Mouse (Mus musculus) hindbrain, embryonic 14.5 days (tissue): ENCODE measurements around the gene Plcz1. TPM values are rescaled to one million over a fixed set of nuclear protein-coding genes. Genes with fewer than 3 reads are reported as not detected.

Experiments used
- ATAC-seq: fragments of 200-750 bp; cut with Nextera tagmentation; 2 replicates; pipeline ENCODE4 v1.8.0; 2017; ENCODE audit warnings: moderate number of reproducible peaks, mild to moderate bottlenecking, moderate TSS enrichment, moderate library complexity; ENCODE audit not compliant: low FRiP score
- DNase-seq: peaks from one replicate; pipeline ENCODE4 v3.0.0-alpha.2; 2015; ENCODE audit warnings: low spot score
- H3K27ac ChIP-seq: fragments of 300-500 bp; sonication (generic); 2 replicates; pipeline ENCODE4 v1.5.1; 2014; ENCODE audit warnings: mild to moderate bottlenecking, moderate library complexity
- H3K27me3 ChIP-seq: fragments of 300-500 bp; sonication (generic); 2 replicates; pipeline ENCODE4 v1.6.1; 2014; ENCODE audit warnings: mild to moderate bottlenecking, low read length, mixed read lengths; ENCODE audit not compliant: control insufficient read depth, insufficient read depth
- H3K36me3 ChIP-seq: fragments of 300-500 bp; sonication (generic); replicated peaks from 2 replicates; pipeline ENCODE4 v1.6.1; 2014; ENCODE audit not compliant: control insufficient read depth, insufficient read depth
- H3K4me1 ChIP-seq: fragments of 300-500 bp; sonication (generic); replicated peaks from 2 replicates; pipeline ENCODE4 v1.6.1; 2014; ENCODE audit warnings: antibody characterized with exemption, low read length, mixed read lengths; ENCODE audit not compliant: control insufficient read depth, insufficient read depth
- H3K4me2 ChIP-seq: fragments of 300-500 bp; sonication (generic); replicated peaks from 2 replicates; pipeline ENCODE4 v1.6.1; 2014; ENCODE audit warnings: mild to moderate bottlenecking, moderate library complexity
- H3K4me3 ChIP-seq: fragments of 300-500 bp; sonication (generic); replicated peaks from 2 replicates; pipeline ENCODE4 v1.5.1; 2014; ENCODE audit warnings: mild to moderate bottlenecking, low read length
- H3K9ac ChIP-seq: fragments of 300-500 bp; sonication (generic); 2 replicates; pipeline ENCODE4 v1.6.1; 2014
- H3K9me3 ChIP-seq: fragments of 300-500 bp; sonication (generic); 2 replicates; pipeline ENCODE4 v1.6.1; 2016; ENCODE audit warnings: low read length; ENCODE audit not compliant: control insufficient read depth
- WGBS: fragments of 180-500 bp; shearing (Covaris S2); extraction: QIAGEN DNeasy Blood & Tissue Kit; methylation state at CpG from one replicate; pipeline ENCODE4 v1.1.7; 2014; 5-methylcytosine and 5-hydroxymethylcytosine counted together
- polyA plus RNA-seq: library from polyadenylated mRNA; unstranded; fragments of >200 nt; fragmentation: Nextera tagmentation; extraction: Ambion mirVana; gene quantifications from 2 replicates; pipeline ENCODE4 v1.2.1, GENCODE M21; 2014

Gene Plcz1
- polyA plus RNA-seq: 0.19 and 0.25 TPM in 2 replicates

- Histone ChIP-seq H3K27ac (no peak within 1 kb of the TSS), H3K4me3 (no peak within 1 kb of the TSS), H3K9ac (no peak within 1 kb of the TSS), H3K9me3 (no peaks in the 10 kb centered on the region), H3K36me3 (no peaks in the 10 kb centered on the region), H3K4me1 (no peaks in the 10 kb centered on the region), H3K4me2 (no peak within 1 kb of the TSS), H3K27me3 (no peaks in the 10 kb centered on the region)
- 91% methylated on average over 5 of the region's 5 CpGs for WGBS
- ATAC-seq: no peak
- no peak for DNase-seq
These were observed at the start of gene Plcz1 for GRCm38 (mm10) chr6:140041357-140041756. Plcz1 (minus strand) TSS chr6:140041457.

- DNase-seq: no peak
- no peaks in the 10 kb centered on the region for H3K4me1 ChIP-seq
- H3K27me3 ChIP-seq: no peaks in the 10 kb centered on the region
- H3K4me3 ChIP-seq: no peak overlapping the region
- no peak overlapping the region for H3K4me2 ChIP-seq
- ATAC-seq: no peak
- no peak overlapping the region for H3K9ac ChIP-seq
- H3K27ac ChIP-seq: no peak overlapping the region
- no peaks in the 10 kb centered on the region for H3K9me3 ChIP-seq
- no peaks in the 10 kb centered on the region for H3K36me3 ChIP-seq
- WGBS: 85% methylated on average over 5 of the region's 5 CpGs
These were observed 48.6 kb upstream of the Plcz1 start for GRCm38 (mm10) chr6:140089855-140090254.

GRCm38 (mm10) chr6:140081739-140082138 is 40.5 kb upstream of the Plcz1 start:
- no peak for ATAC-seq
- no peak overlapping the region for H3K4me2 ChIP-seq
- H3K27ac ChIP-seq: no peak overlapping the region
- no peak overlapping the region for H3K4me3 ChIP-seq
- no peaks in the 10 kb centered on the region for H3K27me3 ChIP-seq
- no peak for DNase-seq
- peaks cover 3% of the 10 kb centered on the region; the same call in 1 of the 2 replicates for H3K9me3 ChIP-seq
- 85% methylated on average over 3 of the region's 3 CpGs for WGBS
- no peaks in the 10 kb centered on the region for H3K36me3 ChIP-seq
- H3K4me1 ChIP-seq: no peaks in the 10 kb centered on the region
- H3K9ac ChIP-seq: no peak overlapping the region

- Histone ChIP-seq H3K9ac (no peak overlapping the region), H3K27me3 (no peaks in the 10 kb centered on the region), H3K36me3 (no peaks in the 10 kb centered on the region), H3K4me3 (no peak overlapping the region), H3K4me2 (no peak overlapping the region), H3K4me1 (no peaks in the 10 kb centered on the region), H3K27ac (no peak overlapping the region), H3K9me3 (peaks cover 3% of the 10 kb centered on the region; the same call in 1 of the 2 replicates)
- DNase-seq (no peak), ATAC-seq (no peak)
- WGBS: 89% methylated on average over 7 of the region's 7 CpGs
These were observed 39.7 kb upstream of the Plcz1 start for GRCm38 (mm10) chr6:140080933-140081332.

GRCm38 (mm10) chr6:140069177-140069576 is 27.9 kb upstream of the Plcz1 start:
- Histone ChIP-seq H3K4me2 (no peak overlapping the region), H3K36me3 (no peaks in the 10 kb centered on the region), H3K9ac (no peak overlapping the region), H3K27me3 (no peaks in the 10 kb centered on the region), H3K4me1 (no peaks in the 10 kb centered on the region), H3K4me3 (no peak overlapping the region), H3K9me3 (no peaks in the 10 kb centered on the region), H3K27ac (no peak overlapping the region)
- DNase-seq (no peak), ATAC-seq (no peak)
- WGBS: 88% methylated on average over 8 of the region's 8 CpGs

- WGBS: 75% methylated on average over 5 of the region's 5 CpGs
- Histone ChIP-seq H3K36me3 (no peaks in the 10 kb centered on the region), H3K9ac (no peak overlapping the region), H3K4me2 (no peak overlapping the region), H3K27me3 (no peaks in the 10 kb centered on the region), H3K4me1 (no peaks in the 10 kb centered on the region), H3K27ac (no peak overlapping the region), H3K9me3 (no peaks in the 10 kb centered on the region), H3K4me3 (no peak overlapping the region)
- ATAC-seq (no peak), DNase-seq (no peak)
These were observed 13.1 kb upstream of the Plcz1 start for GRCm38 (mm10) chr6:140054271-140054928.

- no peaks in the 10 kb centered on the region for H3K27me3 ChIP-seq
- no peaks in the 10 kb centered on the region for H3K9me3 ChIP-seq
- H3K9ac ChIP-seq: no peak overlapping the region
- ATAC-seq: no peak
- no peaks in the 10 kb centered on the region for H3K36me3 ChIP-seq
- no peak for DNase-seq
- no peak overlapping the region for H3K27ac ChIP-seq
- 89% methylated on average over 5 of the region's 5 CpGs for WGBS
- no peak overlapping the region for H3K4me2 ChIP-seq
- H3K4me1 ChIP-seq: no peaks in the 10 kb centered on the region
- no peak overlapping the region for H3K4me3 ChIP-seq
These were observed 10.2 kb upstream of the Plcz1 start for GRCm38 (mm10) chr6:140051476-140051875.

GRCm38 (mm10) chr6:140040952-140041351 is 305 bp downstream of the Plcz1 start, which contains the start of gene Capza3:
Capza3 (plus strand) TSS chr6:140041252.
- ATAC-seq (no peak), DNase-seq (no peak)
- no peak within 1 kb of the TSS for H3K4me2 ChIP-seq

GRCm38 (mm10) chr6:140024404-140024803 is 16.9 kb downstream of the Plcz1 start:
- Histone ChIP-seq H3K27ac (no peak overlapping the region), H3K4me3 (no peak overlapping the region), H3K36me3 (no peaks in the 10 kb centered on the region), H3K27me3 (no peaks in the 10 kb centered on the region), H3K9ac (no peak overlapping the region), H3K4me2 (no peak overlapping the region), H3K9me3 (no peaks in the 10 kb centered on the region), H3K4me1 (no peaks in the 10 kb centered on the region)
- DNase-seq (no peak), ATAC-seq (no peak)
- WGBS: 89% methylated on average over 7 of the region's 7 CpGs

More at GRCm38 (mm10) chr6:140040952-140041351, 305 bp downstream of the Plcz1 start, which contains the start of gene Capza3:
- Histone ChIP-seq H3K4me1 (no peaks in the 10 kb centered on the region), H3K9ac (no peak within 1 kb of the TSS), H3K36me3 (no peaks in the 10 kb centered on the region), H3K27me3 (no peaks in the 10 kb centered on the region), H3K27ac (no peak within 1 kb of the TSS), H3K4me3 (no peak within 1 kb of the TSS), H3K9me3 (no peaks in the 10 kb centered on the region)
- 95% methylated on average over 7 of the region's 7 CpGs for WGBS
